Mouse (Mus musculus): ENCODE results near the gene Gabpb1. TPM values are rescaled to one million over a fixed set of nuclear protein-coding genes. Genes with fewer than 3 reads are reported as not detected.

Gene Gabpb1
- polyA plus RNA-seq, 1 experiment from 2014 or later, result 58.4 TPM

Other genes with a start within 250 kb of the Gabpb1 start
- gene Atp8b4, start 175.7 kb downstream of the Gabpb1 start, polyA plus RNA-seq (2015; fragmentation: Nextera tagmentation; extraction: Ambion mirVana), result 0.18 and 0.21 TPM in 2 replicates
- gene Slc27a2, start 123.9 kb downstream of the Gabpb1 start, polyA plus RNA-seq (2015; fragmentation: Nextera tagmentation; extraction: Ambion mirVana), result 69.6 and 80.9 TPM in 2 replicates
- gene Hdc, start 57.0 kb downstream of the Gabpb1 start, polyA plus RNA-seq (2015; fragmentation: Nextera tagmentation; extraction: Ambion mirVana), result 126 and 129 TPM in 2 replicates
- 48.9 and 50.7 TPM in 2 replicates for gene Usp8, start 31.0 kb upstream of the Gabpb1 start, polyA plus RNA-seq (2015; fragmentation: Nextera tagmentation; extraction: Ambion mirVana)
- gene Usp50, start 107.1 kb upstream of the Gabpb1 start, polyA plus RNA-seq (2015; fragmentation: Nextera tagmentation; extraction: Ambion mirVana), result 1.6 and 1.9 TPM in 2 replicates
- gene Trpm7, start 199.9 kb upstream of the Gabpb1 start, polyA plus RNA-seq (2015; fragmentation: Nextera tagmentation; extraction: Ambion mirVana), result 44.6 and 50.1 TPM in 2 replicates